Mouse (Mus musculus) macrophage (primary cell): Measurements from ENCODE around the gene Map3k14. TPM values are rescaled to one million over a fixed set of nuclear protein-coding genes. Genes with fewer than 3 reads are reported as not detected.

Source experiments
- H3K27ac ChIP-seq: fragments of 350-480 bp; formaldehyde crosslinking; 2 replicates; pipeline ENCODE4 v1.9.0; 2021
- H3K36me3 ChIP-seq: fragments of 350-480 bp; formaldehyde crosslinking; 2 replicates; pipeline ENCODE4 v1.9.0; 2021; ENCODE audit errors: inconsistent target
- H3K4me3 ChIP-seq: fragments of 350-480 bp; formaldehyde crosslinking; 2 replicates; pipeline ENCODE4 v1.9.0; 2021; ENCODE audit errors: inconsistent target
- H3K79me2 ChIP-seq: fragments of 350-480 bp; formaldehyde crosslinking; 2 replicates; pipeline ENCODE4 v1.9.0; 2021; ENCODE audit errors: inconsistent target
- WGBS: methylation state at CpG from one replicate; pipeline ENCODE4 v1.1.7; 2026; ENCODE audit warnings: inconsistent platforms; ENCODE audit not compliant: missing documents; 5-methylcytosine and 5-hydroxymethylcytosine counted together
- polyA plus RNA-seq: library from polyadenylated mRNA; stranded (reverse); fragments of 250-400 nt; gene quantifications from 3 replicates; pipeline ENCODE4 v1.2.4, GENCODE M21; 2018; ENCODE audit warnings: inconsistent platforms
- total RNA-seq, 78 experiments: library from RNA; depleted of rRNA; stranded (reverse); fragments of 250-400 nt; gene quantifications; 1 replicate in 9 of 78; 2 replicates in 24 of 78; 3 replicates in 43 of 78; 4 replicates in 2 of 78; pipeline ENCODE4 v1.2.4; 2018; ENCODE audit warnings: inconsistent platforms in 56 of 78

Map3k14 gene
- total RNA-seq (2018; cell fraction: chromatin; rRNA removed) = 100 to 1,000 TPM in 5 of 26 experiments, 10 to 100 TPM in 21; 16.7 to 137 (median 78.1) TPM
- 10 to 100 TPM in 23 of 26 experiments, 1 to 10 TPM in 3; 7.8 to 23.6 (median 14.8) TPM for total RNA-seq (2018; cell fraction: cytosol; rRNA removed)
- 10 to 100 TPM in 25 of 26 experiments, 1 to 10 TPM in 1; 9.3 to 75.6 (median 42.6) TPM for total RNA-seq (2018; cell fraction: nucleus; rRNA removed)
- polyA plus RNA-seq = 9.0 to 14.1 TPM (median 9.9 TPM) in 3 replicates

- WGBS = 3% methylated on average over 50 of the region's 55 CpGs
- no peaks in the 10 kb centered on the region for H3K36me3 ChIP-seq
- H3K79me2 ChIP-seq = peaks cover 42% of the 10 kb centered on the region
- H3K27ac ChIP-seq = peak within 1 kb of the TSS; percentile 70
- H3K4me3 ChIP-seq = peak within 1 kb of the TSS; percentile 74
These were observed at the start of gene Map3k14 for GRCm38 (mm10) chr11:103267346-103268219. Gene Map3k14 (minus strand): TSS chr11:103267472.

GRCm38 (mm10) chr11:103315379-103315778 lies 48.1 kb upstream of the Map3k14 start:
- WGBS = 32% methylated on average over 5 of the region's 5 CpGs
- H3K79me2 ChIP-seq = no peaks in the 10 kb centered on the region
- no peaks in the 10 kb centered on the region for H3K36me3 ChIP-seq
- no peak overlapping the region for H3K4me3 ChIP-seq
- no peak overlapping the region for H3K27ac ChIP-seq

GRCm38 (mm10) chr11:103314736-103315374 lies 47.6 kb upstream of the Map3k14 start:
- Histone ChIP-seq H3K79me2 (no peaks in the 10 kb centered on the region), H3K36me3 (no peaks in the 10 kb centered on the region), H3K27ac (no peak overlapping the region), H3K4me3 (no peak overlapping the region)
- 90% methylated on average over 10 of the region's 10 CpGs for WGBS

- no peaks in the 10 kb centered on the region for H3K36me3 ChIP-seq
- no peak overlapping the region for H3K27ac ChIP-seq
- no peaks in the 10 kb centered on the region for H3K79me2 ChIP-seq
- no peak overlapping the region for H3K4me3 ChIP-seq
- WGBS = 91% methylated on average over 6 of the region's 6 CpGs
These were observed 46.3 kb upstream of the Map3k14 start for GRCm38 (mm10) chr11:103313542-103313941.

GRCm38 (mm10) chr11:103312655-103313255 lies 45.5 kb upstream of the Map3k14 start:
- Histone ChIP-seq H3K79me2 (no peaks in the 10 kb centered on the region), H3K36me3 (no peaks in the 10 kb centered on the region), H3K27ac (no peak overlapping the region), H3K4me3 (no peak overlapping the region)
- WGBS = 93% methylated on average over 8 of the region's 8 CpGs

GRCm38 (mm10) chr11:103311960-103312611 lies 44.8 kb upstream of the Map3k14 start:
- Histone ChIP-seq H3K27ac (no peak overlapping the region), H3K79me2 (no peaks in the 10 kb centered on the region), H3K36me3 (no peaks in the 10 kb centered on the region), H3K4me3 (no peak overlapping the region)
- WGBS = 19% methylated on average over 30 of the region's 30 CpGs

GRCm38 (mm10) chr11:103309956-103310574 lies 42.8 kb upstream of the Map3k14 start:
- Histone ChIP-seq H3K27ac (peak overlapping the region; percentile 55), H3K79me2 (no peaks in the 10 kb centered on the region), H3K4me3 (no peak overlapping the region), H3K36me3 (no peaks in the 10 kb centered on the region)
- whole genome bisulfite sequencing = 10% methylated on average over 9 of the region's 10 CpGs

GRCm38 (mm10) chr11:103307910-103308309 lies 40.6 kb upstream of the Map3k14 start:
- Histone ChIP-seq H3K36me3 (no peaks in the 10 kb centered on the region), H3K4me3 (peak overlapping the region; percentile 2; the same call in 1 of the 2 replicates), H3K79me2 (no peaks in the 10 kb centered on the region), H3K27ac (peak overlapping the region; percentile 79)
- 40% methylated on average over 8 of the region's 8 CpGs for WGBS

GRCm38 (mm10) chr11:103304525-103304924 lies 37.3 kb upstream of the Map3k14 start:
- Histone ChIP-seq H3K36me3 (no peaks in the 10 kb centered on the region), H3K4me3 (no peak overlapping the region), H3K27ac (no peak overlapping the region), H3K79me2 (no peaks in the 10 kb centered on the region)
- WGBS = 19% methylated on average over 9 of the region's 9 CpGs

GRCm38 (mm10) chr11:103294772-103295171 lies 27.5 kb upstream of the Map3k14 start:
- Histone ChIP-seq H3K27ac (no peak overlapping the region), H3K36me3 (no peaks in the 10 kb centered on the region), H3K4me3 (no peak overlapping the region), H3K79me2 (no peaks in the 10 kb centered on the region)
- 78% methylated on average over 7 of the region's 7 CpGs for WGBS

- H3K36me3 ChIP-seq = no peaks in the 10 kb centered on the region
- H3K4me3 ChIP-seq = no peak overlapping the region
- WGBS = 96% methylated on average over 6 of the region's 6 CpGs
- no peaks in the 10 kb centered on the region for H3K79me2 ChIP-seq
- no peak overlapping the region for H3K27ac ChIP-seq
These were observed 26.8 kb upstream of the Map3k14 start for GRCm38 (mm10) chr11:103294066-103294465.

GRCm38 (mm10) chr11:103292890-103293287 lies 25.6 kb upstream of the Map3k14 start:
- H3K27ac ChIP-seq = no peak overlapping the region
- 88% methylated on average over 5 of the region's 5 CpGs for WGBS
- H3K79me2 ChIP-seq = no peaks in the 10 kb centered on the region
- H3K4me3 ChIP-seq = no peak overlapping the region
- H3K36me3 ChIP-seq = no peaks in the 10 kb centered on the region

GRCm38 (mm10) chr11:103292152-103292889 lies 25.0 kb upstream of the Map3k14 start:
- Histone ChIP-seq H3K36me3 (no peaks in the 10 kb centered on the region), H3K4me3 (no peak overlapping the region), H3K79me2 (no peaks in the 10 kb centered on the region), H3K27ac (no peak overlapping the region)
- 27% methylated on average over 14 of the region's 14 CpGs for WGBS
